In genomic region chrX:116313049-116313448, GRCm38 (mm10) we compare ENCODE assay signal across 16 mouse cellular contexts.
A peak's percentile ranks its signal among the peaks of the same experiment; 100 is the strongest.
DNase-seq lines count a peak whose midpoint lies in the region; TF ChIP-seq lines count a peak whose summit lies in the region.
"Had no signal": no experiment of that assay in that cellular context is flagged by ENCODE, and none has a peak within 500 bp of the region (broad histone marks: within the 10 kb centered on the region; RNA-seq: fewer than 3 reads in every experiment).

No protein-coding gene starts in this region.

- no peaks in the 10 kb centered on the region for H3K79me2 ChIP-seq in MEL (ENCODE audit: control insufficient read depth, insufficient read depth, low read length, poor library complexity)

- no peak for TF ChIP-seq POLR2A in MEL (IDR thresholded peaks at IDR 0.05; ENCODE audit: control insufficient read depth in 1 of 2, insufficient read depth in 1 of 2, low read depth in 1 of 2, low read length in 2 of 2, poor library complexity in 1 of 2)

- H3K4me1 ChIP-seq in MEL (ENCODE audit: control insufficient read depth in 1 of 2, insufficient read depth in 2 of 2, low read length in 2 of 2) = no peaks in the 10 kb centered on the region

- intact Hi-C loops in heart, postnatal 25 days (cut with DNase I) = no loop called here

- H3K4me3 ChIP-seq in MEL (ENCODE audit: control insufficient read depth in 1 of 2, insufficient read depth in 1 of 2, low read depth in 2 of 2, low read length in 2 of 2) = no peak overlapping the region

- no peaks in the 10 kb centered on the region for H3K27me3 ChIP-seq in MEL (ENCODE audit: control insufficient read depth in 1 of 2, insufficient read depth in 2 of 2, low read length in 2 of 2)
- H3K27me3 ChIP-seq: CH12.LX had no signal

- DNase-seq in MEL (ENCODE audit: low read depth, low spot score) = peak; percentile 23
- no peak for DNase-seq in heart, postnatal 25 days (ENCODE audit: low spot score)
- DNase-seq: adrenal gland, adult 2 months; adrenal gland, adult 8-10 months; adrenal gland, postnatal 10 days; adrenal gland, postnatal 14 days; adrenal gland, postnatal 25 days; adrenal gland, postnatal 36 days; B cell, adult 2 months; cerebellum, adult 11 months; cerebellum, adult 11-12 months; cerebellum, adult 18-20 months; cerebellum, adult 2 months; cerebellum, adult 8-10 months had no signal

- TF ChIP-seq RAD21 in MEL (IDR thresholded peaks at IDR 0.05; ENCODE audit: low read depth, low read length) = no peak

- no peak overlapping the region for H3K27ac ChIP-seq in MEL (ENCODE audit: control insufficient read depth, low read depth, low read length)

- TF ChIP-seq CTCF in MEL (IDR thresholded peaks at IDR 0.05 in 2 of 3, conservative IDR thresholded peaks at IDR 0.05 in 1 of 3; ENCODE audit: control insufficient read depth in 1 of 3, insufficient read depth in 1 of 3, low read depth in 2 of 3, low read length in 3 of 3, poor library complexity in 1 of 3, severe bottlenecking in 1 of 3) = no peak

- H3K36me3 ChIP-seq in MEL (ENCODE audit: control insufficient read depth in 1 of 2, insufficient read depth in 2 of 2, low read length in 2 of 2) = no peaks in the 10 kb centered on the region
- H3K36me3 ChIP-seq: G1E had no signal

- no peak overlapping the region for H3K9ac ChIP-seq in MEL (ENCODE audit: control insufficient read depth, low read depth, low read length, poor library complexity, severe bottlenecking)

- no peaks in the 10 kb centered on the region for H3K9me3 ChIP-seq in MEL (replicated peaks; ENCODE audit: insufficient read depth, low read length)
- H3K9me3 ChIP-seq: G1E had no signal

- peak; percentile 57 to 59 for TF ChIP-seq EP300 in MEL (IDR thresholded peaks at IDR 0.05; ENCODE audit: low read depth in 1 of 2, low read length in 2 of 2)

TF ChIP-seq in MEL, 35 proteins besides CTCF, POLR2A, EP300 and RAD21:
- TF ChIP-seq TAL1 (IDR thresholded peaks at IDR 0.05; ENCODE audit: low read length) (no peak), TCF12 (IDR thresholded peaks at IDR 0.05; ENCODE audit: low read depth, low read length) (peak; percentile 61; the same call in 1 of the 2 replicates), ZNF384 (IDR thresholded peaks at IDR 0.05; ENCODE audit: low read depth, low read length) (no peak), POLR2AphosphoS2 (IDR thresholded peaks at IDR 0.05; ENCODE audit: low read length) (no peak), TBP (IDR thresholded peaks at IDR 0.05; ENCODE audit: low read depth, low read length) (no peak), BHLHE40 (IDR thresholded peaks at IDR 0.05; ENCODE audit: borderline replicate concordance, low read depth, low read length) (no peak), GATA1 (IDR thresholded peaks at IDR 0.05; ENCODE audit: low read depth, low read length) (peak; percentile 59), CHD1 (IDR thresholded peaks at IDR 0.05; ENCODE audit: low read depth, low read length) (no peak), ZMIZ1 (IDR thresholded peaks at IDR 0.05; ENCODE audit: low read depth, low read length) (no peak), E2F4 (IDR thresholded peaks at IDR 0.05; ENCODE audit: borderline replicate concordance, low read depth, low read length) (no peak), MYB (IDR thresholded peaks at IDR 0.05; ENCODE audit: low read depth, low read length) (no peak), NELFE (IDR thresholded peaks at IDR 0.05; ENCODE audit: low read depth, low read length) (no peak), CHD2 (IDR thresholded peaks at IDR 0.05; ENCODE audit: low read length) (no peak)
